Mouse (Mus musculus): ENCODE measurements around the gene Esp3. TPM values are rescaled to one million over a fixed set of nuclear protein-coding genes. Genes with fewer than 3 reads are reported as not detected.
"Not testable (repeated sequence)": the region's sequence is repeated elsewhere in the genome, so short reads cannot be mapped to it uniquely, and the experiment has no call there.

Gene Esp3
- polyA plus RNA-seq (2012; rRNA removed), result not detected in 2 replicates

- not testable (repeated sequence) for H3K4me3 ChIP-seq (ENCODE audit: control insufficient read depth, low read depth, low read length); H3K36me3 ChIP-seq (ENCODE audit: control insufficient read depth, insufficient read depth, low read length); H3K4me1 ChIP-seq (ENCODE audit: control insufficient read depth, insufficient read depth, low read length); H3K27me3 ChIP-seq (ENCODE audit: control insufficient read depth, insufficient read depth, low read length); H3K27ac ChIP-seq (ENCODE audit: control insufficient read depth, insufficient read depth, low read depth, low read length)
Observed at GRCm38 (mm10) chr17:40631775-40632174, at the start of gene Esp3. TSS of gene Esp3 (plus strand) at chr17:40632075.

GRCm38 (mm10) chr17:40583906-40584305 is 48.0 kb upstream of the Esp3 start:
- not testable (repeated sequence) for H3K27me3 ChIP-seq (ENCODE audit: control insufficient read depth, insufficient read depth, low read length); H3K4me3 ChIP-seq (ENCODE audit: control insufficient read depth, low read depth, low read length); H3K4me1 ChIP-seq (ENCODE audit: control insufficient read depth, insufficient read depth, low read length); H3K36me3 ChIP-seq (ENCODE audit: control insufficient read depth, insufficient read depth, low read length); H3K27ac ChIP-seq (ENCODE audit: control insufficient read depth, insufficient read depth, low read depth, low read length)

GRCm38 (mm10) chr17:40591297-40591696 is 40.6 kb upstream of the Esp3 start:
- Histone ChIP-seq H3K36me3 (ENCODE audit: control insufficient read depth, insufficient read depth, low read length) (no peaks in the 10 kb centered on the region), H3K4me1 (ENCODE audit: control insufficient read depth, insufficient read depth, low read length) (no peaks in the 10 kb centered on the region), H3K4me3 (ENCODE audit: control insufficient read depth, low read depth, low read length) (no peak overlapping the region), H3K27ac (ENCODE audit: control insufficient read depth, insufficient read depth, low read depth, low read length) (no peak overlapping the region), H3K27me3 (ENCODE audit: control insufficient read depth, insufficient read depth, low read length) (no peaks in the 10 kb centered on the region)
- TF ChIP-seq CTCF (IDR thresholded peaks at IDR 0.05; ENCODE audit: control insufficient read depth, insufficient read depth, insufficient replicate concordance, low read depth, low read length), result no peak
- TF ChIP-seq POLR2A (IDR thresholded peaks at IDR 0.05; ENCODE audit: control insufficient read depth, low read depth, low read length), result no peak

GRCm38 (mm10) chr17:40598294-40598693 is 33.6 kb upstream of the Esp3 start, which contains the start of gene Esp4:
TSS of gene Esp4 (plus strand) at chr17:40598594.
- no peaks in the 10 kb centered on the region for H3K36me3 ChIP-seq (ENCODE audit: control insufficient read depth, insufficient read depth, low read length)
- H3K4me3 ChIP-seq (ENCODE audit: control insufficient read depth, low read depth, low read length), result no peak within 1 kb of the TSS
- no peak for TF ChIP-seq POLR2A (IDR thresholded peaks at IDR 0.05; ENCODE audit: control insufficient read depth, low read depth, low read length)
- TF ChIP-seq CTCF (IDR thresholded peaks at IDR 0.05; ENCODE audit: control insufficient read depth, insufficient read depth, insufficient replicate concordance, low read depth, low read length), result no peak
- no peaks in the 10 kb centered on the region for H3K4me1 ChIP-seq (ENCODE audit: control insufficient read depth, insufficient read depth, low read length)
- no peak within 1 kb of the TSS for H3K27ac ChIP-seq (ENCODE audit: control insufficient read depth, insufficient read depth, low read depth, low read length)
- H3K27me3 ChIP-seq (ENCODE audit: control insufficient read depth, insufficient read depth, low read length), result no peaks in the 10 kb centered on the region

GRCm38 (mm10) chr17:40662118-40662679 is 30.3 kb downstream of the Esp3 start:
- H3K4me1 ChIP-seq (ENCODE audit: control insufficient read depth, insufficient read depth, low read length); H3K27me3 ChIP-seq (ENCODE audit: control insufficient read depth, insufficient read depth, low read length); H3K4me3 ChIP-seq (ENCODE audit: control insufficient read depth, low read depth, low read length); H3K27ac ChIP-seq (ENCODE audit: control insufficient read depth, insufficient read depth, low read depth, low read length); H3K36me3 ChIP-seq (ENCODE audit: control insufficient read depth, insufficient read depth, low read length): not testable (repeated sequence)

- not testable (repeated sequence) for H3K4me1 ChIP-seq (ENCODE audit: control insufficient read depth, insufficient read depth, low read length); H3K27ac ChIP-seq (ENCODE audit: control insufficient read depth, insufficient read depth, low read depth, low read length); H3K36me3 ChIP-seq (ENCODE audit: control insufficient read depth, insufficient read depth, low read length); H3K4me3 ChIP-seq (ENCODE audit: control insufficient read depth, low read depth, low read length); H3K27me3 ChIP-seq (ENCODE audit: control insufficient read depth, insufficient read depth, low read length)
Observed at GRCm38 (mm10) chr17:40663161-40663811, 31.4 kb downstream of the Esp3 start.

Other genes starting within 250 kb of the Esp3 start
- not detected in 2 replicates for gene Esp8, start 112.1 kb upstream of the Esp3 start, polyA plus RNA-seq (2012; rRNA removed)
- gene Esp6, start 70.6 kb upstream of the Esp3 start, polyA plus RNA-seq (2012; rRNA removed), result not detected in 2 replicates
- not detected in 2 replicates for gene Esp4, start 33.5 kb upstream of the Esp3 start, polyA plus RNA-seq (2012; rRNA removed)
- not detected in 2 replicates for gene Esp1, start 95.0 kb downstream of the Esp3 start, polyA plus RNA-seq (2012; rRNA removed)
- gene Crisp2, start 174.9 kb downstream of the Esp3 start, polyA plus RNA-seq (2012; rRNA removed), result 1,252 and 1,484 TPM in 2 replicates
- gene Rhag, start 179.1 kb downstream of the Esp3 start, polyA plus RNA-seq (2012; rRNA removed), result 0.04 TPM in 1 of 2 replicates, not detected in the other
- 0.23 and 0.28 TPM in 2 replicates for gene 9130008F23Rik, start 248.5 kb downstream of the Esp3 start, polyA plus RNA-seq (2012; rRNA removed)